Mouse (Mus musculus) liver, postnatal 0 days (tissue): ENCODE measurements around the gene M1ap.

ENCODE experiments used
- CTCF ChIP-seq: sonication (generic); IDR thresholded peaks from 2 replicates; pipeline ENCODE4 v1.5.1; 2016; ENCODE audit warnings: antibody characterized with exemption, low read depth
- EP300 ChIP-seq: IDR thresholded peaks from 2 replicates; pipeline ENCODE4 v1.6.1; 2016; ENCODE audit warnings: antibody characterized with exemption, low read depth, mild to moderate bottlenecking

DNA sequence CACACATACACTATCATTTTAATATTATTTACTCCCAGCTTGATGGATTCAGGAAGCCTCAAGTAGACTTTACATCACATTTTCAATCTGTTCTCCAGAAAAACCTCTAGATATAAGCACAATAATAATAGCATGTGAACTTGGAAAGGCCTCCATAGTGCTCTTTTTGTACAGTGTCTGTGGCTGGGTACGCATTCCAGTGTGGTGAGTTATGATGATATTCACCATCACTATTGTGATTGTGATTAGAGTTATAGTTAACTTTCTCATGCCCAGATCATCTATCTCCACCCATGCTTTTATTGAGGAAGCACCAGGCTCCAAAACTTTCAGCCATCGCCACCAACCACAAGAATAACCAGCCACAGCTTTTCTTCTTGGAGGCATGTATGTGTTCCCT is 77.1 kb downstream of the M1ap start:
- TF ChIP-seq CTCF: no peak
- TF ChIP-seq EP300: no peak
